Mouse (Mus musculus) c-Kit-positive CD71-positive TER-119-positive erythroid progenitor cells, embryonic 14.5 days (primary cell): ENCODE measurements around the gene Slc9a2.
A peak's percentile ranks its signal among the peaks of the same experiment; 100 is the strongest.
"Not testable (repeated sequence)": the region's sequence is repeated elsewhere in the genome, so short reads cannot be mapped to it uniquely, and the experiment has no call there.

Source experiments
- DNase-seq: peaks from one replicate; pipeline ENCODE4 v3.0.0-alpha.2; 2013; ENCODE audit warnings: low spot score

Slc9a2 gene

GRCm38 (mm10) chr1:40680067-40680867 lies at the start of gene Slc9a2:
TSS of gene Slc9a2 (plus strand) at chr1:40680574.
- DNase-seq: no peak

DNA sequence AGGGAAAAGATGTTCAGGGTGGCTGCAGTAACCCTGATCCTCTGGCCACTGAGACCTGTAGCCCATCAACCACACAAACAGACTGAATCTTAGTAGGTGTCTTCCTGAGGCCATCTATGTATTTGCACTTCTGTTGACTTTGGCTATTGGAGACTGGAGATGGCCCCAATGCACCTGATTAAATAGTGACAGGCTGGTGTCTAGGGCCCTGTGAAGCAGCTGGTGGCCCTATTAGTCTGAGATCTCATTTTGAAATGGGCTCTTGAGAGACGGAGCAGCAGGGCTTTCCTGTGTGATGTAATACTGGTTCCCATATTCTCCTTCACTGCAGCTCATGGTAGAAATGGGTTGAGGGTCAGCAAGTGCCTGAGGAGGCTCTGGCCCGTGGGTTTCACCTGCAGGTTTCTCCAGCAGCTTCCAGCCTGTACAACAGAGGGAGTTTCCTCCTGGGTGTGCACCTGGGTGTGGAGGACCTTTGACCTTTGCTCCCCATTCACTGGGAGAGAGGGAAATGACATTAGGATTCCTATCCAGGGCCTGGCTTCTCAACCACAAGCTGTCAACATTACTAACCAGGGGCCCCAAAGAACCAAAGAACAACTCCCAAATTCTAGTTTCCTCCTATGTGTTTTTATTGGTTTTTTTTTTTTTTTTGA lies 47.8 kb upstream of the Slc9a2 start:
- no peak for DNase-seq

GRCm38 (mm10) chr1:40634608-40635007 lies 45.8 kb upstream of the Slc9a2 start:
- no peak for DNase-seq

- no peak for DNase-seq
These were observed 32.1 kb upstream of the Slc9a2 start for GRCm38 (mm10) chr1:40648234-40648633.

DNA sequence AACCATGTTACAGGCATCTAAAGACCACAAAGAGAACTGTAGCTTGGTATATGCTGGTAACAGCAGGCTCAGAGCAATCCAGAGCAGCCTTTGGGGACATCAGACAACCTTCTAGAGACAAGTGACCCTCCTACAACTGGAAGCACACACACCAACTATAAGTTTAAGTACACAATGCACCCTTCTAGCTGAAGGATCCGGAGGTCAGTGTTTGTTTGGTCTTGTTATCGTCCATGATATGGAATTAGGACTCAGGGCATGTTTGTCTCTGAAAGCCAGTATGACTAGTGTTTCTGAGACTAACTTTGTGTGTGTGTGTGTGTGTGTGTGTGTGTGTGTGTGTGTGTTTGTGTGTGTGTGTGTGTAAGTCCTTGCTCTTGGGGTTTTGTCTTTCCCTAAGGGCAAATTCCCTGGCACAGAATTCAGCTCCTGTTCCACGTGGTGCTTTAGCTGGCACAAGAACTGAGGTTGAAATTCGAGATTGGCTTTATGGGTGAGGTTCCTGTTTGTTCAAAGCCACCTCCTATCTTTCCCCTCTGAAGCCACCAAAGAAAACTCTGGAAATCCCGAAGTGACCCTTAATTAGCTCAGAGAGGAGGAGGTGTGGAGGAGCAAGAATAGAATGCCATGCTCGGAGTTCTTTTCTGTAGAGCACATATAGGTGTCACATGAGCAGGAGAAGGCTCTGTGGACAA lies 29.4 kb upstream of the Slc9a2 start:
- no peak for DNase-seq

- no peak for DNase-seq
These were observed 23.3 kb upstream of the Slc9a2 start for GRCm38 (mm10) chr1:40657035-40657434.

DNA sequence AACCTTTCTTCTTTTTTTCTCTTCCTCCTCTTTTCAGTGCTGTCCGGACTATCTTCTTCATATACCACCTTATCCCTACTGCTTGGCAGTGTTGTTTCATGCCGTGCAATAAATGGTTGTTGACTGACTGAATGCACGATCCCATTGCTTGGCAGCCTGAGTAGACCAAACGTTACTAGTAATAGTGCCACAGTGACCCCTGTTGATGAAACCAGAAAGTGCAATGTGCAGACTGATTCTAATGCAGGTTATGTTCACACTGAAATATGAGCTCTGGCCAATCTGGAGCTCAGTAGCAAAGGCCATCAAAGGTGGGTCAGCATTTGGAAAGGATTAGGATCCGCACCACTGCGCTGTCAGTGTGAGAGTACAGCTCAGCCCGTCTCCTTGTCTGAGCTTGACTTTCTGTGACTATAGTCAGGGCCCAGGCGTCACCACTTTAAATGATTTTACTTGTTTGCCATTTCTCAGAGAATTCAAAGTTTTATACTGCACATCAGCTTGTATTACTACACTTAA lies 22.3 kb upstream of the Slc9a2 start:
- peak; percentile 19 for DNase-seq

- DNase-seq: no peak
These were observed 21.4 kb upstream of the Slc9a2 start for GRCm38 (mm10) chr1:40659017-40659416.

DNA sequence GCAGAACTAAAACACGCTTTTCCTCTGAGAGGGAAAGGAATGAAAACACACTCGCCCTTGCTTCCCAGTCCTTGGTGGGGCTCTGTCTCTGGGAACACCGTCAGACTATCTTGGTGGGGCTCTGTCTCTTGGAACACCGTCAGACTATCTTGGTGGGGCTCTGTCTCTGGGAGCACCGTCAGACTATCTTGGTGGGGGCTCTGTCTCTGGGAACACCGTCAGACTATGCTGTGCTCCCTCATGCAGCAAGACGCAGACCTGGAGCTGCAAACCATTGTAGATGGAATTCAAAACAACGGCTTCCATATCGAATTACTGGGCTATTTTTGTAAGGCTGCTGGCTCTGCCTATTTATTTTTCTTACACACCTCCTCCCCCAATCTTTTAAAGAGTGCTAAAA lies 20.9 kb upstream of the Slc9a2 start:
- DNase-seq: no peak

- no peak for DNase-seq
These were observed 19.5 kb upstream of the Slc9a2 start for GRCm38 (mm10) chr1:40660838-40661237.

- DNase-seq: no peak
These were observed 14.7 kb upstream of the Slc9a2 start for GRCm38 (mm10) chr1:40665401-40666370.

GRCm38 (mm10) chr1:40667442-40667841 lies 12.9 kb upstream of the Slc9a2 start:
- DNase-seq: not testable (repeated sequence)

GRCm38 (mm10) chr1:40670025-40670424 lies 10.3 kb upstream of the Slc9a2 start:
- DNase-seq: no peak

DNA sequence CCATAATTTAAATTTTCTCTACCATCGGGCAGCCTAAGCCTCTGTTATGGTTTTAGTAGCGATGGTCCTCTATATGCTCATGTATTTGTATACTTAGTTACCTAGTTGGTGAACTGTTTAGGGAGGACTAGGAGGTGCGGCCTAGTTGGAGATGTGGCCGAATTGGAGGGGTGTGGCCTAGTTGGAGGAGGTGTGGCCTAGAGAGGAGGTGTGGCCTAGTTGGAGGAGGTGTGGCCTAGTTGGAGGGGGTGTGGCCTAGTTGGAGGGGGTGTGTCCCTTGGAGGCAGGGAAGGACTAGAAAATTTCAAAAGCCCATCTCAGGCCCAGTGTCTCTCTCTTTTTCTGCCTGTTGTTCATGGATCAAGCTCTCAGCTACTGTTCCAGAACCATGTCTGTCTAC lies 8.9 kb upstream of the Slc9a2 start:
- DNase-seq: no peak

- no peak for DNase-seq
These were observed 3.1 kb upstream of the Slc9a2 start for GRCm38 (mm10) chr1:40677306-40677705.

GRCm38 (mm10) chr1:40680868-40681698 lies 709 bp downstream of the Slc9a2 start:
- no peak for DNase-seq

DNA sequence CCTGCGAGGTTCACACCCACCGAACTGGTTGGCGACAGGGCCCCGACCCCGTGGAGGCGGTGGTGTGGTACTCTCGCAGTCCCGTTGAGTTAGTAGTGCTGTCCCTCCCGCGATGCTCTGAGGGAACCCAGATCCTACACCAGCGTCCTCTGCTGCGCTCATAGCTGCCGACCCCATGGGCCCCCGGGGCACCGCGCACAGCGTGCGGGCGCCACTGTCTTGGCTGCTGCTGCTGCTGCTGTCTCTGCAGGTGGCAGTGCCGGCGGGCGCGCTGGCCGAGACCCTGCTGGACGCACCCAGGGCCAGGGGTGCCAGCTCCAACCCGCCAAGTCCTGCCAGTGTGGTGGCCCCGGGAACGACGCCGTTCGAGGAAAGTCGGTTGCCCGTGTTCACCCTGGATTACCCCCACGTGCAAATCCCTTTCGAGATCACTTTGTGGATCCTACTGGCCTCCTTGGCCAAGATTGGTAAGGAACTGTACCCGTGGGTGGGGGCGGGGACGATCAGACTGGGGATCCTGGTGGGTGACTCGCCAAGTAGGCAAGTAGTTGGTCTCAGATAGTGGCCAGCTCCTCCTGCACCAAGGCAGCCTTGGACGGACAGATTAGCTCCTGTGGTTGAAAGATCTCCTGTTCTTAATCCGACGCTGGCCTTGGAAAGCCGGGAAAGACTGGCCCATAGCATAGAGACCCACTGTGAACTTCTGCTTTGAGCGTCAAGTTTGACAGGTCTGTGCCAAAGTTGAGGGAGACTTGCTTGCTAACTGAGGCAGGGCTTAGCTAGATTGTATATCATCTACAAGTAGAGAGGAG lies 1.5 kb downstream of the Slc9a2 start:
- no peak for DNase-seq

DNA sequence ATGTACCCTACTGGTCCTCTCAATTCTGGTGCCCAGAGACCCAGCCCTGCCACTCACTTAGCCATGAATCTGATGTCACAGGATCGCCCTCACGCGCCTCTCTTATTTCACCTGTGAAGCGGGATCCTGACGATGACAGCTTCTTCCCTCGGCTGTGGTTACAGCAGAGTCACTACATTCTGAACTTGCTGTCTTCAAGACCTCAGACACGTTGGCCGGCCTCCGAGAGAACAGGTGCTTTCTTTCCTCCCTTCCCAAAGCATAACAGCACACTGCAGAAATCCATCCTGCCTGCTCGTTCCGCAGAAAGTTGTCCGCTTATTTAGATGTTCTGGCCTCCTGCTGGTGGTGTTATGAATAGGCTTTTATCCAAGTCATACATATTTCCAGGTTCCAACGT lies 13.9 kb downstream of the Slc9a2 start:
- no peak for DNase-seq

DNA sequence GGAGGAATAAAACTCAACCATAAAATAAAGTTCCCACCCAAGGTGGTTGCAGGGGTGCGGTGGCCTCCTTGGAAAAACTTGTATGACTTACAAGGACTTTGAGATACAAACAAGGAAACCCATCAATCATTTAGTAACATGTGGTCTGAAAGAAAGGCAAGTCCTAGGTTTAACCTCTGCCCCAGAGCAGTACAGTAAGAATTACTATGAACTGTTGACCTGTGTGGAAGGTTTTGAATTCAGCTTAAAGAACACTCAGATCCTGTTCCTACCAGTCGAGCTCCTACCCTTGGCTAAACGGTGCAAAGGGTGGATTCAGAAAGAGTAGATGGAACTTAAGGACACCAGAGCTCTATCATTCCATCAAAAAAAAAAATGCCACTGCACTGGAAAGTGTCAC lies 16.1 kb downstream of the Slc9a2 start:
- no peak for DNase-seq

DNA sequence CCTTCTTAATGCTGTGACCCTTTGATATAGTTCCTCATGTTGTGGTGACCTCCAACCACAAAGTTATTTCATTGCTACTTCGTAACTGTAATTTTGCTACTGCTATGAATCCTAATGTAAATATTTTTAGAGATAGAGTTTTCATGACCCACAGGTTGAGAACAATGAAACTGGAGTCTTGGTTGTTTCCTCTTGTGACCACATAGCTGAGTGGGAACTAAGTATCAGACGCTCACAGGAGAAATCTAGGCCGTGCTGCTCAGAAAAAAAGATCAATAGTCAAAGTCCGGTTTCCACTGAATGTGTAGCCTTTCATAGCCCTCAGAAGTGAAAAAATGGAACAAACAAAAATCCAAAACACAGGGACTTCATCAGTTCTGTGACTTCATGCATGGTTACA lies 24.7 kb downstream of the Slc9a2 start:
- no peak for DNase-seq
